Mouse (Mus musculus): ENCODE measurements around the gene Cux1.

DNA sequence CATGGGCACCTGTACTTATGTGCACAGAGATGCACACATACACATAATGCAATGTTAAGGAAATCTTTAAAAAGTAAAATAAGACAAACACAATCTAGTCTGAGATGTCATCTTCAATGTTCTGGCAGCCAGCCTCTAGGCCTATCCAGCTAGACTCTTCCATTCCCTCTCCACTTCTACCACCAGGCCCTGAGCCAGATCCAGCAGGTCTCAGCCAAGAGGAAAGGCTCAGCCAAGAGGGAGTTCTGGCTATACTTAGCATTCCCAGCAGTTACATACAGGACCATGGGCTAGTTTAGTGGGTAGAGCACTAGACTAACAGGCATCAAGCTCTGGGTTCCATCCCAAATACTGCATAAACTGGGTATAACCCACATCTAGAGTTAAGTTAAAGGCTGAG lies 26.3 kb downstream of the Cux1 start:
- TF ChIP-seq GATA1 (IDR thresholded peaks at IDR 0.05; ENCODE audit: borderline replicate concordance, low read length), result no peak
- no peak for TF ChIP-seq FLI1 (IDR thresholded peaks at IDR 0.05; ENCODE audit: low read length)
